Mouse (Mus musculus): ENCODE data around the gene Tm7sf2. TPM values are rescaled to one million over a fixed set of nuclear protein-coding genes. Genes with fewer than 3 reads are reported as not detected.

Tm7sf2 gene
- polyA plus RNA-seq, 1 experiment from 2014 or later = 17.0 TPM

- no peaks in the 10 kb centered on the region for H3K9me3 ChIP-seq (replicated peaks; ENCODE audit: low read length)
- no peaks in the 10 kb centered on the region for H3K27me3 ChIP-seq (ENCODE audit: insufficient read depth, low read length)
- WGBS = 55% methylated on average over 4 of the region's 4 CpGs
- DNase-seq (ENCODE audit: low spot score) = no peak
- H3K4me3 ChIP-seq (replicated peaks; ENCODE audit: low read depth, low read length) = peak overlapping the region; percentile 92
- ATAC-seq (replicated peaks; ENCODE audit: low FRiP score, low read depth) = no peak
- peak overlapping the region; percentile 81 for H3K4me2 ChIP-seq (ENCODE audit: low read length)
- H3K4me1 ChIP-seq (replicated peaks; ENCODE audit: insufficient read depth, low read length) = peaks cover 7% of the 10 kb centered on the region
- H3K9ac ChIP-seq (ENCODE audit: low read depth, low read length) = peak overlapping the region; percentile 54
- H3K27ac ChIP-seq = peak overlapping the region; percentile 27; the same call in 1 of the 2 replicates
- TF ChIP-seq CTCF (IDR thresholded peaks at IDR 0.05; ENCODE audit: low read depth) = no peak
- peaks cover 33% of the 10 kb centered on the region for H3K36me3 ChIP-seq (ENCODE audit: insufficient read depth, low read length)
These were observed 11.5 kb downstream of the Tm7sf2 start for GRCm38 (mm10) chr19:6056696-6057095.

- no peak overlapping the region for H3K27ac ChIP-seq
- H3K9ac ChIP-seq (ENCODE audit: low read depth, low read length) = no peak overlapping the region
- no peak overlapping the region for H3K4me3 ChIP-seq (replicated peaks; ENCODE audit: low read depth, low read length)
- H3K4me2 ChIP-seq (ENCODE audit: low read length) = no peak overlapping the region
- WGBS = 74% methylated on average over 5 of the region's 5 CpGs
- peaks cover 7% of the 10 kb centered on the region; the same call in 1 of the 2 replicates for H3K4me1 ChIP-seq (replicated peaks; ENCODE audit: insufficient read depth, low read length)
- H3K36me3 ChIP-seq (ENCODE audit: insufficient read depth, low read length) = peaks cover 57% of the 10 kb centered on the region
- ATAC-seq (replicated peaks; ENCODE audit: low FRiP score, low read depth) = no peak
- H3K9me3 ChIP-seq (replicated peaks; ENCODE audit: low read length) = no peaks in the 10 kb centered on the region
- TF ChIP-seq CTCF (IDR thresholded peaks at IDR 0.05; ENCODE audit: low read depth) = no peak
- no peaks in the 10 kb centered on the region for H3K27me3 ChIP-seq (ENCODE audit: insufficient read depth, low read length)
- no peak for DNase-seq (ENCODE audit: low spot score)
These were observed 13.9 kb downstream of the Tm7sf2 start for GRCm38 (mm10) chr19:6054296-6054695.

GRCm38 (mm10) chr19:6052516-6052915, 15.7 kb downstream of the Tm7sf2 start:
- peaks cover 14% of the 10 kb centered on the region for H3K4me1 ChIP-seq (replicated peaks; ENCODE audit: insufficient read depth, low read length)
- no peak for TF ChIP-seq CTCF (IDR thresholded peaks at IDR 0.05; ENCODE audit: low read depth)
- DNase-seq (ENCODE audit: low spot score) (no peak), ATAC-seq (replicated peaks; ENCODE audit: low FRiP score, low read depth) (no peak)
- WGBS = 82% methylated on average over 7 of the region's 7 CpGs
- peaks cover 69% of the 10 kb centered on the region for H3K36me3 ChIP-seq (ENCODE audit: insufficient read depth, low read length)
- H3K27ac ChIP-seq = no peak overlapping the region
- H3K4me2 ChIP-seq (ENCODE audit: low read length) = no peak overlapping the region
- H3K9ac ChIP-seq (ENCODE audit: low read depth, low read length) = no peak overlapping the region
- H3K27me3 ChIP-seq (ENCODE audit: insufficient read depth, low read length) = no peaks in the 10 kb centered on the region
- H3K4me3 ChIP-seq (replicated peaks; ENCODE audit: low read depth, low read length) = no peak overlapping the region
- no peaks in the 10 kb centered on the region for H3K9me3 ChIP-seq (replicated peaks; ENCODE audit: low read length)

- Histone ChIP-seq H3K27me3 (ENCODE audit: insufficient read depth, low read length) (no peaks in the 10 kb centered on the region), H3K4me2 (ENCODE audit: low read length) (no peak overlapping the region), H3K9ac (ENCODE audit: low read depth, low read length) (no peak overlapping the region), H3K36me3 (ENCODE audit: insufficient read depth, low read length) (peaks cover 55% of the 10 kb centered on the region), H3K4me3 (replicated peaks; ENCODE audit: low read depth, low read length) (no peak overlapping the region), H3K27ac (no peak overlapping the region), H3K4me1 (replicated peaks; ENCODE audit: insufficient read depth, low read length) (peaks cover 13% of the 10 kb centered on the region), H3K9me3 (replicated peaks; ENCODE audit: low read length) (no peaks in the 10 kb centered on the region)
- WGBS = 87% methylated on average over 11 of the region's 11 CpGs
- TF ChIP-seq CTCF (IDR thresholded peaks at IDR 0.05; ENCODE audit: low read depth) = no peak
- ATAC-seq (replicated peaks; ENCODE audit: low FRiP score, low read depth) (no peak), DNase-seq (ENCODE audit: low spot score) (no peak)
These were observed 19.3 kb downstream of the Tm7sf2 start for GRCm38 (mm10) chr19:6048681-6049410.

GRCm38 (mm10) chr19:6047899-6048166, 20.3 kb downstream of the Tm7sf2 start:
- no peaks in the 10 kb centered on the region for H3K27me3 ChIP-seq (ENCODE audit: insufficient read depth, low read length)
- no peak for TF ChIP-seq CTCF (IDR thresholded peaks at IDR 0.05; ENCODE audit: low read depth)
- peak overlapping the region; percentile 98; the same call in 1 of the 2 replicates for H3K27ac ChIP-seq
- peaks cover 13% of the 10 kb centered on the region for H3K4me1 ChIP-seq (replicated peaks; ENCODE audit: insufficient read depth, low read length)
- peak overlapping the region; percentile 83 for H3K4me2 ChIP-seq (ENCODE audit: low read length)
- ATAC-seq (replicated peaks; ENCODE audit: low FRiP score, low read depth) (no peak), DNase-seq (ENCODE audit: low spot score) (no peak)
- WGBS = 83% methylated on average over 8 of the region's 8 CpGs
- peaks cover 46% of the 10 kb centered on the region for H3K36me3 ChIP-seq (ENCODE audit: insufficient read depth, low read length)
- H3K4me3 ChIP-seq (replicated peaks; ENCODE audit: low read depth, low read length) = peak overlapping the region; percentile 81
- H3K9me3 ChIP-seq (replicated peaks; ENCODE audit: low read length) = no peaks in the 10 kb centered on the region
- H3K9ac ChIP-seq (ENCODE audit: low read depth, low read length) = peak overlapping the region; percentile 86

GRCm38 (mm10) chr19:6047154-6047898, 20.8 kb downstream of the Tm7sf2 start:
- Histone ChIP-seq H3K9ac (ENCODE audit: low read depth, low read length) (peak overlapping the region; percentile 86), H3K4me2 (ENCODE audit: low read length) (peak overlapping the region; percentile 83)

More at GRCm38 (mm10) chr19:6047154-6047898, 20.8 kb downstream of the Tm7sf2 start:
- ATAC-seq (replicated peaks; ENCODE audit: low FRiP score, low read depth) (peak; percentile 40), DNase-seq (ENCODE audit: low spot score) (peak; percentile 32)
- Histone ChIP-seq H3K27ac (peak overlapping the region; percentile 98), H3K4me1 (replicated peaks; ENCODE audit: insufficient read depth, low read length) (peaks cover 13% of the 10 kb centered on the region), H3K27me3 (ENCODE audit: insufficient read depth, low read length) (no peaks in the 10 kb centered on the region), H3K4me3 (replicated peaks; ENCODE audit: low read depth, low read length) (peak overlapping the region; percentile 81), H3K36me3 (ENCODE audit: insufficient read depth, low read length) (peaks cover 41% of the 10 kb centered on the region), H3K9me3 (replicated peaks; ENCODE audit: low read length) (no peaks in the 10 kb centered on the region)
- 0 out of 2 replicates have a peak, but pooled peaks have one; percentile 12 for TF ChIP-seq CTCF (IDR thresholded peaks at IDR 0.05; ENCODE audit: low read depth)
- WGBS = under 1% methylated on average over 43 of the region's 44 CpGs

Measured in kidney, postnatal 0 days (tissue).